Mouse (Mus musculus) olfactory bulb, adult 2 months (tissue): ENCODE measurements at regions not wholly inside any gene's neighbourhood (a gene's known extent, or its start where the extent isn't known, plus 50 kb on each side); places are given as distances from the start of the nearest gene placed in this dataset.
A peak's percentile ranks its signal among the peaks of the same experiment; 100 is the strongest.

Experiments used
- H3K27ac ChIP-seq: fragments of 200-500 bp; 2 replicates; pipeline ENCODE4 v1.5.1; 2012; ENCODE audit warnings: low read depth, low read length; ENCODE audit not compliant: insufficient read depth
- H3K4me1 ChIP-seq: fragments of 200-500 bp; 2 replicates; pipeline ENCODE4 v1.6.1; 2012; ENCODE audit warnings: low read length; ENCODE audit not compliant: control insufficient read depth, insufficient read depth
- H3K4me3 ChIP-seq: fragments of 200-500 bp; 2 replicates; pipeline ENCODE4 v1.5.1; 2012; ENCODE audit warnings: mild to moderate bottlenecking, low read depth, low read length, moderate library complexity; ENCODE audit not compliant: insufficient read depth
- CTCF ChIP-seq: fragments of 200-500 bp; IDR thresholded peaks from 2 replicates; pipeline ENCODE4 v1.5.1; 2012; ENCODE audit warnings: low read depth, mild to moderate bottlenecking, low read length, moderate library complexity; ENCODE audit not compliant: insufficient read depth
- POLR2A ChIP-seq: fragments of 200-500 bp; IDR thresholded peaks from 2 replicates; pipeline ENCODE4 v1.6.1; 2012; ENCODE audit warnings: mild to moderate bottlenecking, low read depth, low read length, moderate library complexity; ENCODE audit not compliant: insufficient read depth
- WGBS: fragments of 180-500 bp; shearing (Covaris S2); methylation state at CpG from one replicate; pipeline ENCODE4 v1.1.7; 2018; 5-methylcytosine and 5-hydroxymethylcytosine counted together

DNA sequence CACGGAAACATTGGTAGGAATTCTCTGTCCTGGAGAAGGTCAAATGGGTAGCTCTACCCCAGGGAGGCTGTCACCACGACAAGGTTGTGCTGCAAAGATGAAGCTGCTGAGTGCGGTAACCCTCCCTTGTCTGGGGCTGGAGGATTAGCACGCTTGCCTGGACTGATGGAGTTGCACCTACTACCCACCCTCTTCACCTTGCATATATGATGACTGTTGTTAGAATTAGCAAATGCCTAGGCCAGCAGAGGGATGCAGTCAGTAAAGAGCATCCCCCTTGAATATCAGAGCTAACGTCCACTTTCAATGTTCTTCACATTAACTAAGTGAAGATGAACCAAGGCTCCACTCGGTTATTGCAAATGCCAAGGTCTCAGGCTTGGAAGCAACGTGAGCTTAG, 169.7 kb upstream of the Pabpc6 start:
- TF ChIP-seq CTCF (no peak), POLR2A (no peak)
- 93% methylated on average over 7 of the region's 7 CpGs for WGBS
- Histone ChIP-seq H3K4me3 (no peak overlapping the region), H3K27ac (no peak overlapping the region), H3K4me1 (no peaks in the 10 kb centered on the region)

DNA sequence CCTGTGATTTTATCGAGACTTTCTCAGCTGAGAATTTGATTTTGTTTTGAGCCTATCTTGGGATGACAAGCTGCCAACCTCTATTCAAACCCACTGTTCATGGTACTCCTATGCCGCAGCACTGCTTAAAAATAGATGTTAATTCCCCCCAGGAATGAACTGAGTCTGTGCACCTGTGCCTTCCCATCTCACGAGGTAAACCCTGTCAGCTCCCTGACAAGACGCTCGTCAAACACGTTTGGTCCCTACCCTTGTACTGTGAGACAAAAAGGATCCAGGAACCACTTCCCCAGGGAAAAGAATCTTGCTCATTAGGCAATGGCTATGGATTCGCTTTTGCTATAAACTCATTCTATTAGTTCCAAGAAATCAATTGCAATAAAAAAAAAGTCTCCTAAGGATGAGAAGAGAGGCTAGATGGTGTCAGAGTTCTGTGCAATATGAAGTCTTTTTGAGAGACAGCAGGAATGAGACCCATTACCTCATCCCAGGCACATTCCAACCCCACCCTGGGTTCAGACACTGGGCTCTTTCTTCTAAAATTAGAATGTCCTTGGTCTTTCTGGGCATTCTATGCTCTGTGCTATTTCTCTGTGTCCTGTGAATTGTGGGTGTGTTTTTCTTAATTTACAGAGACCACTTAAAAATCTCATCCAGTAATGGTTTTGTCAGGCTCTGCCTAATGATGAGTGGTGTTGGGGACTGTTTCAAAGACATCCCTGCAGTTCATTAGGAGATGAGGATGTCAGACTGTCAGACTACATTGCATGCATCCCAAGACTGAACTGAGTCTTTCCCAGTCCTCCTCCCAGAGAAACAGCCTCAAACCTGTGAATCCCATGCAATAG, 167.7 kb upstream of the Pabpc6 start:
- no peak for TF ChIP-seq POLR2A
- no peak for TF ChIP-seq CTCF
- WGBS: 80% methylated on average over 7 of the region's 7 CpGs
- Histone ChIP-seq H3K4me1 (no peaks in the 10 kb centered on the region; the same call in 1 of the 2 replicates), H3K27ac (no peak overlapping the region), H3K4me3 (no peak overlapping the region)

GRCm38 (mm10) chr17:9829895-9830294, 160.4 kb upstream of the Pabpc6 start:
- Histone ChIP-seq H3K4me3 (no peak overlapping the region), H3K27ac (no peak overlapping the region), H3K4me1 (peaks cover 2% of the 10 kb centered on the region)
- 31% methylated on average over 5 of the region's 5 CpGs for WGBS
- no peak for TF ChIP-seq POLR2A
- no peak for TF ChIP-seq CTCF

DNA sequence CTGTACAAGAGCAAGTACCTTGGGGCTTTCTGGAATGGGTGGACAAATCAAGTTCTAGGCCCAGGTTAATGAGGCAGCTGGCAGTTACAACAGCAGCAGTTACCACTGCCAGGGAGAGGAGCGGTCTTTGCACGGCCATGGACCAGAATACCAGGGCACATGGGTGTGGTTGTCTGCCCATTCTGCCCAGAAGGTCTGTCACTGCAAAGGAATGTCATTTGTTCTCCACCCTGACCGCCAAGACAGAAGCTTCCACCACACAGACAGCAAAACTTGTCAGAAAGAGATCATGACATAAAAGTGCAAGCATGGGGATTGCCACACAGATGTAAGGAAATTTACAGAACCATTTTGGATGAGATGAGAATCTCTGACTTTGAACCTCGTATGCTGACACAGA, 151.8 kb upstream of the Pabpc6 start:
- WGBS: 98% methylated on average over 4 of the region's 4 CpGs
- H3K27ac ChIP-seq: no peak overlapping the region
- H3K4me1 ChIP-seq: no peaks in the 10 kb centered on the region
- TF ChIP-seq POLR2A (no peak), CTCF (no peak)
- H3K4me3 ChIP-seq: no peak overlapping the region

DNA sequence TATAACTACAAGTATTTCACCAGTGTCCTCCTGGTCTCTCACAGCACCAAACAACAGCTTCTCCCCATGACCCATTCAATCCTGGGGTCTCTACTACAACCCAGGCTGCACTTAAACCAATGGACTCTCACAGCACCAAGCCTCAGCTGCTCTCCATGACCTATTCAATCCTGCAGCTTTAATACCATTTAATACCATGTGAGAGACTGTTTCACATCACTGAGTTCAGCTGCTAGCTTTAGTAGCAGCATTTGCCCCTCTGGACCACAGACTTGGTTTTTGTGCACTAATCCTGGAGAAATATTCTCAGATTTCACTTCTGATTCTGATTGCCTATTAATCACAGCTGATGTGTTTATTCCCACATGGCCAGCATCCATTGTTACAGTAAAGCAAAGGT, 147.5 kb upstream of the Pabpc6 start:
- TF ChIP-seq POLR2A (no peak), CTCF (no peak)
- Histone ChIP-seq H3K4me3 (no peak overlapping the region), H3K27ac (no peak overlapping the region), H3K4me1 (no peaks in the 10 kb centered on the region)

GRCm38 (mm10) chr17:9797069-9797468, 127.6 kb upstream of the Pabpc6 start:
- 93% methylated on average over 8 of the region's 8 CpGs for WGBS
- no peak overlapping the region for H3K27ac ChIP-seq
- H3K4me3 ChIP-seq: no peak overlapping the region
- TF ChIP-seq POLR2A: no peak
- TF ChIP-seq CTCF: no peak
- peaks cover 3% of the 10 kb centered on the region; the same call in 1 of the 2 replicates for H3K4me1 ChIP-seq

- Histone ChIP-seq H3K4me1 (peaks cover 3% of the 10 kb centered on the region; the same call in 1 of the 2 replicates), H3K27ac (no peak overlapping the region), H3K4me3 (no peak overlapping the region)
- no peak for TF ChIP-seq CTCF
- no peak for TF ChIP-seq POLR2A
- 59% methylated on average over 13 of the region's 13 CpGs for WGBS
Measured at GRCm38 (mm10) chr17:9796225-9796988, 126.9 kb upstream of the Pabpc6 start.

DNA sequence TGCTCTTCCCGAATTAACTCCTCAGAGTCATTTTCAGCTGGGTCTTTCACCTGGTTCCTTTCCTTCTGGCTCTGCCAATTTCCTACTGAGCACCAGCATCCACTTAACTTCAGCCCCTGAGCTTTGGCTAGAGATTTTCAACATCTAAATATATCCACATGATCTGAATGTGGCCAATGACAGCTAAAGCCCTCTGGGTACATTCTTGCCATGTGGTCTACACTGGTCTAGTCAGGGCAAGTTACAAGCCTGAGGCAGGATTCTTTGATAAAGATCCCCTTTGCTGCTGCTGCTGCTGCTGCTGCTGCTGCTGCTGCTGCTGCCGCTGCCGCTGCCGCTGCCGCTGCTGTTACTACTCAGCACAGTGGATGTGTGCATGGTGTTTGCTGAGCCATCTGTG, 109.3 kb upstream of the Pabpc6 start:
- Histone ChIP-seq H3K4me1 (peaks cover 9% of the 10 kb centered on the region), H3K4me3 (no peak overlapping the region), H3K27ac (no peak overlapping the region)
- WGBS: 72% methylated on average over 5 of the region's 5 CpGs
- no peak for TF ChIP-seq CTCF
- no peak for TF ChIP-seq POLR2A

- Histone ChIP-seq H3K27ac (peak overlapping the region; percentile 17), H3K4me3 (no peak overlapping the region), H3K4me1 (peaks cover 9% of the 10 kb centered on the region)
- TF ChIP-seq CTCF: no peak
- TF ChIP-seq POLR2A: no peak
Measured at GRCm38 (mm10) chr17:9777165-9777564, 107.6 kb upstream of the Pabpc6 start.
